Mouse (Mus musculus): ENCODE results near the gene Atg7.

- TF ChIP-seq POLR2A (IDR thresholded peaks at IDR 0.05; ENCODE audit: low read depth, low read length) (no peak), CTCF (IDR thresholded peaks at IDR 0.05; ENCODE audit: extremely low read depth, insufficient read length, insufficient replicate concordance, low read depth, low read length) (no peak)
Observed at GRCm38 (mm10) chr6:114737931-114738759, 95.2 kb downstream of the Atg7 start.

Measured in small intestine, adult 2 months (tissue).